Mouse (Mus musculus): Measurements from ENCODE around the gene 4930469K13Rik. TPM values are rescaled to one million over a fixed set of nuclear protein-coding genes. Genes with fewer than 3 reads are reported as not detected.

The 4930469K13Rik gene
- total and polyA plus RNA-seq, 2 experiments from 2014 or later, result 0.78 to 3.6 TPM

DNA sequence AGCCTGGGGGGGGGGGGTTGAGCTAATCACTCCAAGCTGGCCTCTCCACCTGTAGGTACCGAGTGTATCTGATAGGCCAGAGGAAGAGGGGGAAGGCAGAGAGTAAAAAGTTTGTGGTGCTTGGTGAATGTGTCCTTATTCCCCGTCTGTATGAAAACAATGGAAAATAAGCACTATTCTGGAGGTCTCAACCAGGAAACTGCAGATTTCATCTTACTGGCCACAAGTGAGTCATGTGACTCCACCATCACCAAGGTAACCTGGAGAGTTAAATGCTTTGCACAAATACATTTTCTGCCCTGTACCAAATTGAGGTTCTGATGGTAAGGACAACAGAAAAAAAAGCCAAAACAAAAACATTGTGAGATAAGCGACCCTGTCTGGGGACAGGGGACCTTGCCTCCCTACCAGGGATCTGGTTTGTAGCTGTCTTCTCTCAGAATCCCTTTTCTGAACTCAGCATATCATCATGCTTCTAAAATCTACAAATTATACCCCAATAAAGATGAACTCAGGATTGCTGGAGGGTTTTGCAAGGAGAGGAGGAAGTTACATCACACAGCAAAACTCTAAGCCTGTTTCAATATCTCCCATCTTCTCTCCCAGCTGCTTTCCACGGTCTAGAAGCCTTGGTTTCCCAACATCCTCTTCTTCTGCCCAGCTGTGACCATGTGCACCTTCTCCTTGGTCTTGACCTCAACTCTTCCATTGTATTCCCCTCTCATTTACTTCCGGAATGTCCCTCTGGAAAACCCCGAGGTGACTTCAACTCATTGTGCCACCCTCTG, 45.1 kb downstream of the 4930469K13Rik start:
- WGBS, result 88% methylated on average over 6 of the region's 6 CpGs
- Histone ChIP-seq H3K27ac (no peak overlapping the region), H3K4me1 (ENCODE audit: insufficient read depth, low read length) (no peaks in the 10 kb centered on the region), H3K36me3 (ENCODE audit: insufficient read depth, low read length) (no peaks in the 10 kb centered on the region), H3K4me3 (ENCODE audit: low read length) (no peak overlapping the region), H3K9ac (replicated peaks; ENCODE audit: low read length) (no peak overlapping the region), H3K27me3 (ENCODE audit: insufficient read depth, low read length) (no peaks in the 10 kb centered on the region), H3K9me3 (ENCODE audit: low read length) (no peaks in the 10 kb centered on the region), H3K4me2 (ENCODE audit: low read depth, low read length) (no peak overlapping the region)
- ATAC-seq, result no peak
- TF ChIP-seq CTCF (IDR thresholded peaks at IDR 0.05; ENCODE audit: low read depth), result no peak
- no peak for DNase-seq (ENCODE audit: low spot score)

DNA sequence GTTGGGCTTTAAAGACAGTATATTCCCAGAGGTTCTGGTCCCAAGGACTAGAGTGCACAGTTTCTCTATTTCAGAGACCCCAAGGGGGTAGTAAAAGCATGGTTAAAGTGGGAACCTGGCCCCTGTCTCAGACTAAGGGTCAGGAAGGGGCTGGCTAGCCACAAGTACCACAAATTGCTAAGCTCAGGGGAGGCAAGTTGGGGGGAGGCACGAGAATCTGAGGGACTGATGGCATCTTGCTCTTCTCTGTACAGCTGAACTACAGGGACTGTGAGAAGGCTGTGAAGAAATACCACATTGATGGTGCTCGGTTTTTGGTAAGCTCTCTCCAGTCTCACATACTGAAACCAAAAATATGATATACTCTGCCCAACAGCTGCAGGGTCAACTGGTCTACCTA, 47.7 kb downstream of the 4930469K13Rik start:
- Histone ChIP-seq H3K9me3 (ENCODE audit: low read length) (no peaks in the 10 kb centered on the region), H3K4me3 (ENCODE audit: low read length) (no peak overlapping the region), H3K9ac (replicated peaks; ENCODE audit: low read length) (no peak overlapping the region), H3K27me3 (ENCODE audit: insufficient read depth, low read length) (no peaks in the 10 kb centered on the region), H3K4me2 (ENCODE audit: low read depth, low read length) (no peak overlapping the region), H3K4me1 (ENCODE audit: insufficient read depth, low read length) (no peaks in the 10 kb centered on the region), H3K27ac (no peak overlapping the region), H3K36me3 (ENCODE audit: insufficient read depth, low read length) (no peaks in the 10 kb centered on the region)
- 73% methylated on average over 2 of the region's 2 CpGs for WGBS
- ATAC-seq (no peak), DNase-seq (ENCODE audit: low spot score) (no peak)
- TF ChIP-seq CTCF (IDR thresholded peaks at IDR 0.05; ENCODE audit: low read depth), result no peak

DNA sequence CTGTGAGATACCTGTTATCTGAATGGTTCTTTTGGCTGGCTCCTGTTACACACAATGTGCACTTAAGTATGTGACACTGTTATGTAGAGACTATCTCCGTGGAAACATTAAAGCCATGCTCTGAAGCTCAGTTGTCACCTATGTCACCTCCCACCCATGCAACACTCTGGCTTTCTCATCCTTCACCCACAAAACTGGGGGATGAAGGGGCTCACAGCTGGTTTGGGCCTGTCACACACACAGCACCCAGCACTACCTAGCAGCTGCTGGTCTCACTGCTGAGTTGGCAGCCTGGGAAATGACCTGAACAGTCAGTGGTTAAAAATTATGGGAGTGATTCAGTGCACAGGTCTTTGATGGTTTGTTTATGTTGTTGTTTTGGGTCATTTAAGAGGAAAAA, 48.3 kb downstream of the 4930469K13Rik start:
- H3K36me3 ChIP-seq (ENCODE audit: insufficient read depth, low read length), result no peaks in the 10 kb centered on the region
- H3K4me2 ChIP-seq (ENCODE audit: low read depth, low read length), result no peak overlapping the region
- H3K9me3 ChIP-seq (ENCODE audit: low read length), result no peaks in the 10 kb centered on the region
- no peak for DNase-seq (ENCODE audit: low spot score)
- H3K4me3 ChIP-seq (ENCODE audit: low read length), result no peak overlapping the region
- WGBS, result 74% methylated on average over 1 of the region's 1 CpGs
- TF ChIP-seq CTCF (IDR thresholded peaks at IDR 0.05; ENCODE audit: low read depth), result no peak
- no peak for ATAC-seq
- H3K9ac ChIP-seq (replicated peaks; ENCODE audit: low read length), result no peak overlapping the region
- no peaks in the 10 kb centered on the region for H3K4me1 ChIP-seq (ENCODE audit: insufficient read depth, low read length)
- H3K27me3 ChIP-seq (ENCODE audit: insufficient read depth, low read length), result no peaks in the 10 kb centered on the region
- H3K27ac ChIP-seq, result no peak overlapping the region

DNA sequence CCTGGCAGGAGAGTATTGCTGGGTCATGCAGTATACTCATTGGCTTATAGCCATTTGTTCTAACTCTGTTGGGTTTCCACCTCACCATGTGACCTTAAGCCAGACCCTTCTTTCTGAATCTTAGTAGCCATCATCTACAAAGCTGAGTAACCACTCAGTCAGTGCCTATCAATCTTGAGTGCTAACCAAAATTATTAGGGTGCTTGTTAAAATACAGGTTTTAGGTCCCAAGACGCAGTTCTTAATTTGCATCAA, 49.3 kb downstream of the 4930469K13Rik start:
- Histone ChIP-seq H3K36me3 (ENCODE audit: insufficient read depth, low read length) (no peaks in the 10 kb centered on the region), H3K9me3 (ENCODE audit: low read length) (no peaks in the 10 kb centered on the region), H3K27me3 (ENCODE audit: insufficient read depth, low read length) (no peaks in the 10 kb centered on the region), H3K9ac (replicated peaks; ENCODE audit: low read length) (no peak overlapping the region), H3K4me3 (ENCODE audit: low read length) (no peak overlapping the region), H3K27ac (no peak overlapping the region), H3K4me2 (ENCODE audit: low read depth, low read length) (no peak overlapping the region), H3K4me1 (ENCODE audit: insufficient read depth, low read length) (no peaks in the 10 kb centered on the region)
- 94% methylated on average over 1 of the region's 1 CpGs for WGBS
- no peak for TF ChIP-seq CTCF (IDR thresholded peaks at IDR 0.05; ENCODE audit: low read depth)
- DNase-seq (ENCODE audit: low spot score), result no peak
- ATAC-seq, result no peak

- Histone ChIP-seq H3K36me3 (ENCODE audit: insufficient read depth, low read length) (no peaks in the 10 kb centered on the region), H3K9ac (replicated peaks; ENCODE audit: low read length) (no peak overlapping the region), H3K4me1 (ENCODE audit: insufficient read depth, low read length) (no peaks in the 10 kb centered on the region), H3K27ac (no peak overlapping the region), H3K27me3 (ENCODE audit: insufficient read depth, low read length) (no peaks in the 10 kb centered on the region), H3K9me3 (ENCODE audit: low read length) (no peaks in the 10 kb centered on the region), H3K4me3 (ENCODE audit: low read length) (no peak overlapping the region), H3K4me2 (ENCODE audit: low read depth, low read length) (no peak overlapping the region)
- WGBS, result 92% methylated on average over 8 of the region's 8 CpGs
- ATAC-seq (no peak), DNase-seq (ENCODE audit: low spot score) (no peak)
- no peak for TF ChIP-seq CTCF (IDR thresholded peaks at IDR 0.05; ENCODE audit: low read depth)
These were observed 49.8 kb downstream of the 4930469K13Rik start for GRCm38 (mm10) chr11:34048375-34049124.

GRCm38 (mm10) chr11:34047542-34047937, 50.8 kb downstream of the 4930469K13Rik start:
- 80% methylated on average over 5 of the region's 5 CpGs for WGBS
- no peaks in the 10 kb centered on the region for H3K4me1 ChIP-seq (ENCODE audit: insufficient read depth, low read length)
- H3K9ac ChIP-seq (replicated peaks; ENCODE audit: low read length), result no peak overlapping the region
- no peak overlapping the region for H3K4me3 ChIP-seq (ENCODE audit: low read length)
- ATAC-seq (no peak), DNase-seq (ENCODE audit: low spot score) (no peak)
- no peak overlapping the region for H3K4me2 ChIP-seq (ENCODE audit: low read depth, low read length)
- no peaks in the 10 kb centered on the region for H3K9me3 ChIP-seq (ENCODE audit: low read length)
- H3K27me3 ChIP-seq (ENCODE audit: insufficient read depth, low read length), result no peaks in the 10 kb centered on the region
- no peaks in the 10 kb centered on the region for H3K36me3 ChIP-seq (ENCODE audit: insufficient read depth, low read length)
- no peak for TF ChIP-seq CTCF (IDR thresholded peaks at IDR 0.05; ENCODE audit: low read depth)
- H3K27ac ChIP-seq, result no peak overlapping the region
